Mouse (Mus musculus) gonadal fat pad, adult 2 months (tissue): ENCODE data around the gene Vezt. TPM values are rescaled to one million over a fixed set of nuclear protein-coding genes. Genes with fewer than 3 reads are reported as not detected.

Experiments
- DNase-seq: peaks from one replicate; pipeline ENCODE4 v3.0.0-alpha.2; 2012; ENCODE audit warnings: low read depth
- polyA plus RNA-seq: library from polyadenylated mRNA; depleted of rRNA; stranded (reverse); fragments of >200 nt; gene quantifications from 2 replicates; pipeline ENCODE4 v1.2.3, GENCODE M21; 2012

Gene Vezt
- polyA plus RNA-seq, 1 experiment, result 18.7 TPM

- DNase-seq, result no peak
Measured at GRCm38 (mm10) chr10:93950991-93951390, 84.6 kb downstream of the Vezt start.

GRCm38 (mm10) chr10:93949921-93950320, 85.7 kb downstream of the Vezt start:
- no peak for DNase-seq

GRCm38 (mm10) chr10:93945843-93946499, 89.6 kb downstream of the Vezt start:
- no peak for DNase-seq

- no peak for DNase-seq
Measured at GRCm38 (mm10) chr10:93945364-93945763, 90.3 kb downstream of the Vezt start.

GRCm38 (mm10) chr10:93944241-93944640, 91.4 kb downstream of the Vezt start:
- DNase-seq, result no peak

- DNase-seq, result no peak
Measured at GRCm38 (mm10) chr10:93940279-93940678, 95.3 kb downstream of the Vezt start.

GRCm38 (mm10) chr10:93939676-93940075, 95.9 kb downstream of the Vezt start:
- no peak for DNase-seq

- no peak for DNase-seq
Measured at GRCm38 (mm10) chr10:93938844-93939271, 96.8 kb downstream of the Vezt start.

GRCm38 (mm10) chr10:93933980-93934379, 101.6 kb downstream of the Vezt start:
- DNase-seq, result no peak

GRCm38 (mm10) chr10:93932861-93933260, 102.8 kb downstream of the Vezt start:
- no peak for DNase-seq

GRCm38 (mm10) chr10:93932020-93932419, 103.6 kb downstream of the Vezt start:
- no peak for DNase-seq

GRCm38 (mm10) chr10:93931431-93931830, 104.2 kb downstream of the Vezt start:
- DNase-seq, result no peak

- DNase-seq, result no peak
Measured at GRCm38 (mm10) chr10:93930236-93930824, 105.3 kb downstream of the Vezt start.

GRCm38 (mm10) chr10:93924666-93925065, 111.0 kb downstream of the Vezt start:
- no peak for DNase-seq

- no peak for DNase-seq
Measured at GRCm38 (mm10) chr10:93921160-93921559, 114.5 kb downstream of the Vezt start.

- no peak for DNase-seq
Measured at GRCm38 (mm10) chr10:93919227-93919626, 116.4 kb downstream of the Vezt start.

GRCm38 (mm10) chr10:93918701-93919100, 116.9 kb downstream of the Vezt start:
- DNase-seq, result no peak

GRCm38 (mm10) chr10:93918087-93918486, 117.5 kb downstream of the Vezt start:
- no peak for DNase-seq

GRCm38 (mm10) chr10:93916778-93917177, 118.8 kb downstream of the Vezt start:
- DNase-seq, result no peak

GRCm38 (mm10) chr10:93915531-93916275, 119.9 kb downstream of the Vezt start:
- DNase-seq, result no peak

GRCm38 (mm10) chr10:93913525-93913924, 122.1 kb downstream of the Vezt start:
- no peak for DNase-seq

- DNase-seq, result peak; percentile 83
Measured at GRCm38 (mm10) chr10:93912917-93913316, 122.7 kb downstream of the Vezt start.
